Mouse (Mus musculus) heart, postnatal 0 days (tissue): ENCODE data around the gene Nipbl. TPM values are rescaled to one million over a fixed set of nuclear protein-coding genes. Genes with fewer than 3 reads are reported as not detected.
A peak's percentile ranks its signal among the peaks of the same experiment; 100 is the strongest.

Experiments
- ATAC-seq: fragments of 200-750 bp; cut with Nextera tagmentation; 2 replicates; pipeline ENCODE4 v1.8.0; 2017; ENCODE audit warnings: low read depth, moderate number of reproducible peaks, moderate library complexity; ENCODE audit not compliant: insufficient read depth
- DNase-seq: peaks from one replicate; pipeline ENCODE4 v3.0.0-alpha.2; 2016; ENCODE audit warnings: low spot score
- H3K27ac ChIP-seq: fragments of 300-500 bp; sonication (generic); 2 replicates; pipeline ENCODE4 v1.5.1; 2014; ENCODE audit warnings: low read depth, mild to moderate bottlenecking
- H3K27me3 ChIP-seq: fragments of 300-500 bp; sonication (generic); 2 replicates; pipeline ENCODE4 v1.6.1; 2014; ENCODE audit warnings: low read length, mixed read lengths; ENCODE audit not compliant: control insufficient read depth, insufficient read depth
- H3K36me3 ChIP-seq: fragments of 300-500 bp; sonication (generic); replicated peaks from 2 replicates; pipeline ENCODE4 v1.6.1; 2014; ENCODE audit warnings: low read length, mixed read lengths; ENCODE audit not compliant: control insufficient read depth, insufficient read depth
- H3K4me1 ChIP-seq: fragments of 300-500 bp; sonication (generic); 2 replicates; pipeline ENCODE4 v1.6.1; 2014; ENCODE audit warnings: antibody characterized with exemption; ENCODE audit not compliant: control insufficient read depth, insufficient read depth
- H3K4me2 ChIP-seq: fragments of 300-500 bp; sonication (generic); 2 replicates; pipeline ENCODE4 v1.6.1; 2014; ENCODE audit warnings: low read depth, mild to moderate bottlenecking, low read length, moderate library complexity
- H3K4me3 ChIP-seq: fragments of 300-500 bp; sonication (generic); 2 replicates; pipeline ENCODE4 v1.5.1; 2014; ENCODE audit warnings: low read depth, low read length
- H3K9ac ChIP-seq: fragments of 300-500 bp; sonication (generic); replicated peaks from 2 replicates; pipeline ENCODE4 v1.6.1; 2014; ENCODE audit warnings: low read depth, low read length, mixed read lengths
- H3K9me3 ChIP-seq: fragments of 300-500 bp; sonication (generic); replicated peaks from 2 replicates; pipeline ENCODE4 v1.6.1; 2016; ENCODE audit warnings: low read length; ENCODE audit not compliant: control insufficient read depth
- CTCF ChIP-seq: IDR thresholded peaks from 2 replicates; pipeline ENCODE4 v1.5.1; 2016; ENCODE audit warnings: antibody characterized with exemption, control low read depth, low read depth
- EP300 ChIP-seq: IDR thresholded peaks from 2 replicates; pipeline ENCODE4 v1.6.1; 2016; ENCODE audit warnings: antibody characterized with exemption, low read depth
- WGBS: fragments of 180-500 bp; shearing (Covaris S2); extraction: QIAGEN DNeasy Blood & Tissue Kit; methylation state at CpG from one replicate; pipeline ENCODE4 v1.1.7; 2014; 5-methylcytosine and 5-hydroxymethylcytosine counted together
- polyA plus RNA-seq: library from polyadenylated mRNA; unstranded; fragments of >200 nt; fragmentation: Nextera tagmentation; extraction: Ambion mirVana; gene quantifications from 2 replicates; pipeline ENCODE4 v1.2.1, GENCODE M21; 2015
- total RNA-seq: library from RNA; depleted of rRNA; stranded (reverse); fragments of >200 nt; gene quantifications from 2 replicates; pipeline ENCODE4 v1.2.3, GENCODE M21; 2014; ENCODE audit warnings: low replicate concordance

Nipbl gene
- total and polyA plus RNA-seq, 2 experiments from 2014 or later: 8.2 to 12.2 TPM

DNA sequence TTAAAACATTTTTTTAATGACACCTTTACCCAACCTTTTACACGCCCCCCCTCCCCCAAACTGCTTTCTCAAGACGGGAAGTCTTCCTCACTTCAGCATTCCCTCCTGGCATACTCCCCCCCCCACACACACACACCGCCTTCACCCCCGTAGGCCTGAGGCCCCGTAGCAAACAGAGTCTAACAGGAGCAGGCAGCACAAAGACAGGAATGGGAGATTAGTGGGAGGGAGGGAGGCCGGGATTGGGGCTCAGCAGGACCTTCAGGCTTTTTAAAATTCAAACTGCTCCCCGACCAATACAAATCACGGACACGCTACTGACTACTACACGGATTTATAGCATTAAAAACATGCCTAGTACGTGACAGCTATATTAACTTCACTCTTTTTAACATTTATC is 2.1 kb downstream of the Nipbl start:
- WGBS: 2% methylated on average over 11 of the region's 11 CpGs
- peak overlapping the region; percentile 98 for H3K9ac ChIP-seq
- no peaks in the 10 kb centered on the region for H3K36me3 ChIP-seq
- H3K4me2 ChIP-seq: peak overlapping the region; percentile 94
- no peaks in the 10 kb centered on the region for H3K27me3 ChIP-seq
- peak overlapping the region; percentile 99 for H3K27ac ChIP-seq
- peaks cover 9% of the 10 kb centered on the region; the same call in 1 of the 2 replicates for H3K4me1 ChIP-seq
- ATAC-seq (no peak), DNase-seq (peak; percentile 64)
- peak overlapping the region; percentile 92 for H3K4me3 ChIP-seq
- H3K9me3 ChIP-seq: no peaks in the 10 kb centered on the region
- TF ChIP-seq CTCF: no peak
- no peak for TF ChIP-seq EP300

DNA sequence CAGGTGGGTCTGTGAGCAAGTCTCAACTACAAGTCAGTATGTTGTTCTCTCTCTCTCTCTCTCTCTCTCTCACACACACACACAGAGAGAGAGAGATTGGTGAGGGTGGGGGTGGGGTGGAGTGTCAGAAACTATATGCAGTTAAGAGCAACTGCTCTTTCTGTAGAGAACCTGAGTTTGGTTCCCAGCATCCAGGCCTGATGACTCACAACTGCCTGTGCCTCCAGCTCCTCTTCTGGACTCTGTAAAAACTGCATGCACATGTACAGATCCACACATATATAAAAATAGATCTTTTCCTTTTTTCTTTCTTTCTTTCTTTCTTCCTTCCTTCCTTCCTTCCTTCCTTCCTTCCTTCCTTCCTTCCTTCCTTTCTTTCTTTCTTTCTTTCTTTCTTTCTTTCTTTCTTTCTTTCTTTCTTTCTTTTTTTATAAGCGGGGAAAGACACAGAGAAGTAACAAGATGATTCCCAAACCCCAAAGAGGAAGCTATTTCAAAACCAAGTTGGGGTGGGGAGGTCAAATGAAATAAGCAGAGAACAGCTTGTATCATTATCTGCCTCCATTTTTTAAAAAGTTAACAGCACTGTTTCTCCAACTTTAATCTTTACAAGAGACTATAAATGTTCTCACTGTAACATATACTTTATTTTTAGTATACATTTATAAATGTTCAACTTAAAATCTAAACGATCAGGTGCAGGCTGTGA is 10.9 kb downstream of the Nipbl start:
- Histone ChIP-seq H3K9me3 (no peaks in the 10 kb centered on the region), H3K9ac (no peak overlapping the region), H3K27ac (no peak overlapping the region), H3K4me2 (no peak overlapping the region), H3K27me3 (no peaks in the 10 kb centered on the region), H3K4me3 (no peak overlapping the region), H3K4me1 (no peaks in the 10 kb centered on the region), H3K36me3 (no peaks in the 10 kb centered on the region)
- 93% methylated on average over 2 of the region's 2 CpGs for WGBS
- no peak for TF ChIP-seq EP300
- TF ChIP-seq CTCF: no peak
- ATAC-seq (no peak), DNase-seq (no peak)

DNA sequence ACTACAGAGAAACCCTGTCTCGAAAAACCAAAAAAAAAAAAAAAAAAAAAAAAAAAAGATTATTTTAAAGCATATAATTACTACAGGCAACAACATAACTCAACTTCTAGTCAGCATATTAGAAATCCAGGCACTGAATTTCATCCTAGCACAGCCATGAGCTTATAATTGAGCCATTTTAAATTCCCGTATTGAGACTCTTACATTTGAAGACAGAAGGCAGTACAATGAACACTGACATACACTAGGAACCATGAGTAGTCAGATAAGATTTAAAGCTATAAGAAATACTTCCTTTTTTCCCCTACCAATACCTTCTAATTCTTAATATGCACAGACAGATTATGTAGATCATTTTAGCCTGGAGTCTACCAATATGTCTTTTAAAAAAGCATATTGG is 11.7 kb downstream of the Nipbl start:
- DNase-seq: no peak
- Histone ChIP-seq H3K4me2 (no peak overlapping the region), H3K9ac (no peak overlapping the region), H3K27me3 (no peaks in the 10 kb centered on the region), H3K9me3 (no peaks in the 10 kb centered on the region), H3K4me3 (no peak overlapping the region), H3K36me3 (no peaks in the 10 kb centered on the region), H3K27ac (no peak overlapping the region), H3K4me1 (no peaks in the 10 kb centered on the region)
- ATAC-seq: no peak
- TF ChIP-seq CTCF (no peak), EP300 (no peak)
- WGBS: 93% methylated on average over 2 of the region's 2 CpGs

DNA sequence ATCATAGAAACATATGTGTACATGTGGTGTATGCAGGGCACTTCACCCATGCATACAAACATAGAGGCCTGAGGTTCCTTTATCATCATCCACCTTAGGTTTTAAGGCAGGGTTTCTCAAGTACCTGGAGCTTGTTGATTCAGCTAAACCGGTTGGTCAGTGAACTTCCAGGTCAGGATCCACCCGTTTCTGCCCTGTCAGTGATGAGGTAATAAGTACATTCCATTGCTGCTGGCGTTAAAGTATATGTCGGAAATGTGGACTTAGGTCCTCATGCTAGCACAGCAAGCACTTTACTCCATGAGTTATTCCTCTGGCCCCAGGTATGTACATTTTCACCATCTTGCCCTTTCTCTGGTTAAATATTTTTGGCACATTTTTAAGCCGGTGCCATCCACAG is 14.8 kb downstream of the Nipbl start:
- no peak overlapping the region for H3K4me3 ChIP-seq
- H3K9me3 ChIP-seq: no peaks in the 10 kb centered on the region
- H3K4me1 ChIP-seq: no peaks in the 10 kb centered on the region
- ATAC-seq (no peak), DNase-seq (no peak)
- 78% methylated on average over 5 of the region's 5 CpGs for WGBS
- H3K27ac ChIP-seq: no peak overlapping the region
- H3K4me2 ChIP-seq: no peak overlapping the region
- no peaks in the 10 kb centered on the region for H3K36me3 ChIP-seq
- H3K27me3 ChIP-seq: no peaks in the 10 kb centered on the region
- TF ChIP-seq CTCF (no peak), EP300 (no peak)
- H3K9ac ChIP-seq: no peak overlapping the region

DNA sequence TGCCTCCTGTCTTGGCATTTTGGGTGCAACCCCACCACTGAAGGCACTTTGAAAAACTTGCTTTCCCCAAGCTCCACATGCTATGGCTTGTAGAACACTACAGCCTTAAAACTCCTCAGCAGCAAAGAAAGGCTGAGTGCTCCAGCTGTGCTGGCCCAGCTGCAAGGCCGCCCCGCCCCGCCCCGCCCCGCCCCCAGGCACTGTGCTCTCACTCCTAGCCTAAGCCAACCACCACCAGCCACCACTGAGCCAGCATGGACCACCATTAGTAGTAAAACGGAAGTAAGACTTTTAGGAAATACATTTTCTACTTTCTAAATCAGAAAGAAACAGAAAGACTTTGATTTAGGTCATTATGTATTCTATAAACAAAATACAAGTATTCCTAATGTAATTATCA is 23.4 kb downstream of the Nipbl start:
- TF ChIP-seq CTCF (no peak), EP300 (no peak)
- no peaks in the 10 kb centered on the region for H3K27me3 ChIP-seq
- H3K4me2 ChIP-seq: no peak overlapping the region
- no peaks in the 10 kb centered on the region for H3K36me3 ChIP-seq
- H3K4me1 ChIP-seq: 0 out of 2 replicates have a peak, but pooled peaks cover 5% of the 10 kb centered on the region
- H3K27ac ChIP-seq: no peak overlapping the region
- ATAC-seq (no peak), DNase-seq (no peak)
- H3K9me3 ChIP-seq: no peaks in the 10 kb centered on the region
- WGBS: 48% methylated on average over 6 of the region's 6 CpGs
- H3K9ac ChIP-seq: no peak overlapping the region
- no peak overlapping the region for H3K4me3 ChIP-seq
